Mouse (Mus musculus): ENCODE results near the gene 5530400C23Rik. TPM values are rescaled to one million over a fixed set of nuclear protein-coding genes. Genes with fewer than 3 reads are reported as not detected.
"Not testable (repeated sequence)": the region's sequence is repeated elsewhere in the genome, so short reads cannot be mapped to it uniquely, and the experiment has no call there.

Gene 5530400C23Rik
- total RNA-seq (2021) = not detected
- long read RNA-seq, experiment 1 = 0 reads
- long read RNA-seq, experiment 2 = 0 reads

DNA sequence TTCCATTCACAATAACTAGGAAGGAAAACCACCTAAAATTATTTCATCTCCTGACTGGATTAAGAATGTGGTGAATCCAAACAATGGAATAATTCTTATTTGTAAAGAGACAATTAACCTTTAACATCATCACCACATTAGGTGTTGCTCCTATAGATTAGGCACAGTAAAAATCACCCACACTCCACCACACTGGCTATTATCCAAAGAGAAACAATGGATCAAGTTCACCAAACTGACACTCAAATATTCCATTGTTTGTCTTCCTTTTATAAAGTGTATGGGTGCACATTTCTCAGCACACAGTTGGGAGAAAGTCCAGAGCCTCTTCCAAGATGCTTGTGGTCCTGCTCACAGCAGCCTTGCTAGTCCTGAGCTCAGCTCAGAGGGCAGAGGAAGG is at the start of gene 5530400C23Rik:
TSS of gene 5530400C23Rik (plus strand) at position 301 of the 400 bp plus-strand sequence.
- H3K27ac ChIP-seq; intact Hi-C loops (cut with DNase I); H3K4me3 ChIP-seq; DNase-seq (ENCODE audit: extremely low spot score in 1 of 2, low spot score in 2 of 2): not testable (repeated sequence)

DNA sequence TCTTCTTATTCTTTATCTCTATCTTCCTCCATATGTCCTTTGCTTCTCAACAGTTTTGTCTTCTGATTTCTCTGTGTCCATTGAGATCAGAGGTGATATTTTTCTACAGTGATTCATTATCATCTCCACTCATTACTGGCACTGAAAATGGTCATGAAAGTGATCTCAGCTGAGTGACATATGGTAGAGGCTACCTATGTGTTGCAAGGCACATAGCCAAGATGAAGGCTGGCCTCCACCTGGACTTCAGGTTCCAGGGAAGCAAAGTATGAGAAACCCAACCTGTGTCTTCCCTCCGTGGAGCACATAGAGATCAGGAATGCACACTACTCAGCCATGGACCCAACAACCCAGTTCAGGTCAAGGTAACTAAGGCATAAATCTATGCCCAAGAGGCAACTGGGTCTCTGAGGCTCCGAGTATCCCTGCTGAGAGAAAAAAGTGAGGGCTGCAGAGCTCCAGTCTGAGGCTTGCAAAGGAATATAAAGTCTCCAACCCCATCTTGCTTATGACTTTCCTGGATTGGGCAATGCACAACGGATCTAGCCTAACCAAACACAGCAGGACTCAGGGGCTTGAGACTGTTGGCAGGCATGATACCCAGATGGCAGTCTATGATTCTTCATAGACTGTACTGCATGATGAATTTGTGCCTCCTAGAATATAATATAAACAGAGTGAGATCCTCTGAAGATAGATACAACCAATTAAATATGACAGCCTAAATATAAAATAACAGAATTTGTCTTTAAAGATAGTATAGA is 14.1 kb downstream of the 5530400C23Rik start:
- intact Hi-C loops (cut with DNase I) = no loop called here

DNA sequence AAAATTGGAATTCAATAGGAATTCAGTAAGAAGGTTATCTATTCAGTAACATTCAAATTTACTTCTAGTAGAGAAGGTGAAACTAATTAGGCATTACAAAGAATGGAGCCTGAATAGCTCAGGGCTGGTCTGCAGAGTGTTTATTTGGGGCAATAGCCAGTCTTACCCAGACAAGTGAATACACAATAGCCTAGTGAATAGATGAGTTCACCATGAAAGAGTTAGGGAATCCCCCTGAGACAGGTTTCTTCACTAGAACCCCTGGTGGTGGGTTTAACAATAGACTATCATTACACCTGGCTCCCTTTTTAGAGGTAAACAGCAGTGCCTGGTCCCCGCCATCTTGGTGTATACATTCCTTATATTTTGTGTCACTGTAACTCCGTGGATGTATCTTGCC is 21.9 kb downstream of the 5530400C23Rik start:
- H3K4me3 ChIP-seq = not testable (repeated sequence)

More for the DNA sequence above, 14.1 kb downstream of the 5530400C23Rik start:
- Histone ChIP-seq H3K4me3 (no peak overlapping the region), H3K27ac (no peak overlapping the region)
- no peak for DNase-seq (ENCODE audit: extremely low spot score in 1 of 2, low spot score in 2 of 2)
- no peak for TF ChIP-seq CTCF (IDR thresholded peaks at IDR 0.05)

DNA sequence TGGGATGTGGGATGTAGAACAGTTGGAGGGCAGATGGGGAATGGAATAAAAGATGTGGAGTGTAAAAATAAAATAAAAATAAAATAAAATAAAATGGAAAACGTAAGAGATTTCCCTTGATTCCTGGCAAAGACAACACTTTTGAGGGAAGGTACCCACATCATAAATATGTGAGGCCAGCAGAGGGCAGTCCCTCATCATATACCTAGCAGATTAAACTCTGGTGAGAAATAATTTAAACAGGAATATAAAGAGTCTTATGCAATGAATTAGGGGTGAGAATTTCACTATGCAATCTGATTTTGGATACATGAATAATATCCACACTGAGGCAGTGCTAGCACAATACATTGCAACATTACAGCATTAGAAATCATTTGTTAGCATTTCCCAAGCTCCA is 46.5 kb downstream of the 5530400C23Rik start:
- H3K27ac ChIP-seq = no peak overlapping the region
- intact Hi-C loops (cut with DNase I) = no loop called here
- no peak; the same call in none of the 2 replicates for TF ChIP-seq CTCF (IDR thresholded peaks at IDR 0.05)
- no peak for DNase-seq (ENCODE audit: extremely low spot score in 1 of 2, low spot score in 2 of 2)
- H3K4me3 ChIP-seq = no peak overlapping the region

More for the DNA sequence above, 21.9 kb downstream of the 5530400C23Rik start:
- DNase-seq (ENCODE audit: extremely low spot score in 1 of 2, low spot score in 2 of 2); intact Hi-C loops (cut with DNase I); H3K27ac ChIP-seq: not testable (repeated sequence)

- DNase-seq (ENCODE audit: extremely low spot score in 1 of 2, low spot score in 2 of 2); H3K4me3 ChIP-seq; H3K27ac ChIP-seq; intact Hi-C loops (cut with DNase I): not testable (repeated sequence)
Measured at GRCm38 (mm10) chr6:133341731-133342130, 49.7 kb downstream of the 5530400C23Rik start.

Other genes with a start within 250 kb of the 5530400C23Rik start
- not detected for gene Tas2r140, start 236.4 kb upstream of the 5530400C23Rik start, total RNA-seq (2021)
- 100 to 1,000 TPM in 1 of 2 experiments, 10 to 100 TPM in 1; 99.0 to 107 TPM for gene Smim10l1, start 187.3 kb upstream of the 5530400C23Rik start, total RNA-seq (2021)

Data from left cerebral cortex, adult 2 months (tissue).